Mouse (Mus musculus) stomach, embryonic 16.5 days (tissue): ENCODE measurements around the gene Gm3371. TPM values are rescaled to one million over a fixed set of nuclear protein-coding genes. Genes with fewer than 3 reads are reported as not detected.
"Not testable (repeated sequence)": the region's sequence is repeated elsewhere in the genome, so short reads cannot be mapped to it uniquely, and the experiment has no call there.

Source experiments
- ATAC-seq: fragments of 200-750 bp; cut with Nextera tagmentation; 2 replicates; pipeline ENCODE4 v1.8.0; 2017; ENCODE audit warnings: moderate number of reproducible peaks, moderate TSS enrichment; ENCODE audit not compliant: insufficient read depth, low FRiP score
- H3K27ac ChIP-seq: fragments of 300-500 bp; sonication (generic); 2 replicates; pipeline ENCODE4 v1.5.1; 2014; ENCODE audit warnings: low read length
- H3K27me3 ChIP-seq: fragments of 300-500 bp; sonication (generic); 2 replicates; pipeline ENCODE4 v1.6.1; 2014; ENCODE audit warnings: low read length, control low read depth, mixed read lengths; ENCODE audit not compliant: control insufficient read depth, insufficient read depth
- H3K36me3 ChIP-seq: fragments of 300-500 bp; sonication (generic); 2 replicates; pipeline ENCODE4 v1.6.1; 2014; ENCODE audit warnings: low read length; ENCODE audit not compliant: control insufficient read depth, insufficient read depth
- H3K4me1 ChIP-seq: fragments of 300-500 bp; sonication (generic); 2 replicates; pipeline ENCODE4 v1.6.1; 2014; ENCODE audit warnings: low read length, control low read depth, mixed read lengths; ENCODE audit not compliant: control insufficient read depth, insufficient read depth
- H3K4me2 ChIP-seq: fragments of 300-500 bp; sonication (generic); 2 replicates; pipeline ENCODE4 v1.6.1; 2014; ENCODE audit warnings: low read depth, low read length, mixed read lengths
- H3K4me3 ChIP-seq: fragments of 300-500 bp; sonication (generic); replicated peaks from 2 replicates; pipeline ENCODE4 v1.5.1; 2014; ENCODE audit warnings: mild to moderate bottlenecking, low read length
- H3K9ac ChIP-seq: fragments of 300-500 bp; sonication (generic); 2 replicates; pipeline ENCODE4 v1.6.1; 2014; ENCODE audit warnings: low read length
- H3K9me3 ChIP-seq: fragments of 300-500 bp; sonication (generic); replicated peaks from 2 replicates; pipeline ENCODE4 v1.6.1; 2016; ENCODE audit warnings: low read length, control low read depth; ENCODE audit not compliant: control insufficient read depth
- WGBS: fragments of 180-500 bp; shearing (Covaris S2); extraction: QIAGEN DNeasy Blood & Tissue Kit; methylation state at CpG from one replicate; pipeline ENCODE4 v1.1.7; 2014; 5-methylcytosine and 5-hydroxymethylcytosine counted together
- polyA plus RNA-seq: library from polyadenylated mRNA; unstranded; fragments of >200 nt; fragmentation: Nextera tagmentation; extraction: Ambion mirVana; gene quantifications from 2 replicates; pipeline ENCODE4 v1.2.1, GENCODE M21; 2015

Gene Gm3371
- not detected in 2 replicates for polyA plus RNA-seq

GRCm38 (mm10) chr14:44410588-44410987 lies at the start of gene Gm3371:
TSS of gene Gm3371 (minus strand) at chr14:44410688.
- not testable (repeated sequence) for H3K36me3 ChIP-seq, H3K9me3 ChIP-seq, H3K4me3 ChIP-seq, H3K4me1 ChIP-seq, H3K27ac ChIP-seq, H3K27me3 ChIP-seq, H3K4me2 ChIP-seq, ATAC-seq, H3K9ac ChIP-seq
- no CpG with 5 or more reads among the region's 2 CpGs for WGBS

DNA sequence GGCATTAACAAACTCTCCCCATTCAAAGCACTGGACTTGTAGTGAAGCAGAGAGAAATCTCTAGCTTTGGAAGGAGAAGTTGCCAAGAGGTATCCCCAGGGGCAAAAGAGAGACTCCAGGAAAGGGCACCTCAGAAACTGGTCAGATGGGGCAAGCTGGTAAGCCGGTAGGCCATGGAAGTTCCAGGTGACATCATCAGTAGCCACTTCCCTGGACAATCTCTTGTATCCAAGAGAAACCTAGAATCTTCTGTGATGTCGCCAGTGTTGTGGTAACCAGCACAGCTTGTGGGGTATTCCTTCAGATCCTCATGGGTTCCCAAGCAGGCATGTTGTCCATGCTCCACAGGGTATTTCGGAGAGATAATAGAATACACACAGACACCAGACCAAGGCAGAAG lies 22.8 kb upstream of the Gm3371 start, which contains the start of gene Gm8232:
Gene Gm8232 (plus strand): TSS at position 301 of the 400 bp plus-strand sequence.
- ATAC-seq, H3K36me3 ChIP-seq, H3K27me3 ChIP-seq, H3K9ac ChIP-seq, H3K4me2 ChIP-seq, H3K9me3 ChIP-seq, H3K4me1 ChIP-seq, H3K27ac ChIP-seq, H3K4me3 ChIP-seq: not testable (repeated sequence)
- WGBS: 76% methylated on average over 3 of the region's 3 CpGs

DNA sequence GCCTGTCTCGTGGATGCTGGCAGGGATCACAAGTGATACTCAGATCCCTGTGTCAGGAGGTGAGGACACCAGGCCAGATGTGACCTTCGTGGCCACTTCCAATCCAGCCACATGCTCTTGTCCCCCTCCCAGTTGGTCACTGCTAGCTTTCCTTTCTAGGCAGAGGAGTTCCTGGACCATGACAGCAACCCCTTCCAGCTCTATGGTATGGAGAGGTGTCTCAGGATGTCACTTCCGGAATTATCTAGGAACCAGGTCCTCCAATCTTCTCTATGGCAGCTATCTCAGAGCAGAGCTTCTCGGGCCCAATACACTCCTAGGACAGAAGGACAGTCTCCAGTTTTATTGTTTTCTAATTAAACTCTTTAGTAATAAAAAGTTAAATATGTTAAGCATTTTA lies 26.3 kb downstream of the Gm3371 start:
- H3K27ac ChIP-seq, H3K9ac ChIP-seq, ATAC-seq, H3K27me3 ChIP-seq, H3K4me2 ChIP-seq, H3K36me3 ChIP-seq, H3K9me3 ChIP-seq, H3K4me3 ChIP-seq, H3K4me1 ChIP-seq: not testable (repeated sequence)
- 72% methylated on average over 4 of the region's 4 CpGs for WGBS

GRCm38 (mm10) chr14:44365057-44365456 lies 45.4 kb downstream of the Gm3371 start, which contains the start of gene Gm8229:
TSS of gene Gm8229 (plus strand) at chr14:44365357.
- H3K9me3 ChIP-seq, H3K9ac ChIP-seq, H3K4me1 ChIP-seq, H3K4me2 ChIP-seq, H3K4me3 ChIP-seq, H3K36me3 ChIP-seq, H3K27me3 ChIP-seq, ATAC-seq, H3K27ac ChIP-seq: not testable (repeated sequence)
- 86% methylated on average over 4 of the region's 4 CpGs for WGBS

- H3K9me3 ChIP-seq, H3K9ac ChIP-seq, H3K27ac ChIP-seq, ATAC-seq, H3K4me1 ChIP-seq, H3K4me3 ChIP-seq, H3K4me2 ChIP-seq, H3K27me3 ChIP-seq, H3K36me3 ChIP-seq: not testable (repeated sequence)
These were observed 48.2 kb downstream of the Gm3371 start for GRCm38 (mm10) chr14:44362301-44362700.

DNA sequence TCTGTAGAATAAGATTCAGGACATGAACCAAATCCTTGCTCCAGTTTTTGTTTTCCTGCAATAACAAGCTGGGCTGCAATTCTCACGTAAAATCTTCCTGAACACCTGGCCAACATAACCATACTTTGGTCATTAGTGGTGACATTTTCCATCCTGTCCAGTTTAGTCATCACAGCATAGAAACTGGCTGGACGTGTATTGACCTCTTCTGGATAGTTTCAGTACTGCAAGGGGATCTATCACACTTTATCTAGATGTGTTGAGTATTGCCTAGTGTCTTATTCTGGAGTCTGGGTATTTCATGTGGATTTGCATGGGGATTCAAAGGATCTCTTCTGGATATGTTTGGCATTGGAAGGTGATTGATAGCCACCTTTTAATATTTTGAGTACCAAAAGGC lies 49.1 kb downstream of the Gm3371 start:
- H3K27me3 ChIP-seq, H3K27ac ChIP-seq, H3K9ac ChIP-seq, H3K9me3 ChIP-seq, H3K4me1 ChIP-seq, H3K4me3 ChIP-seq, H3K36me3 ChIP-seq, ATAC-seq, H3K4me2 ChIP-seq: not testable (repeated sequence)
- 27% methylated on average over 2 of the region's 2 CpGs for WGBS

Other genes starting within 250 kb of the Gm3371 start
- gene Gm8212, start 213.0 kb downstream of the Gm3371 start, polyA plus RNA-seq: not detected in 2 replicates
- gene 4930503E14Rik, start 197.4 kb downstream of the Gm3371 start, polyA plus RNA-seq: not detected in 2 replicates
- gene Gm8220, start 125.1 kb downstream of the Gm3371 start, polyA plus RNA-seq: not detected in 2 replicates
- not detected in 2 replicates for gene Gm5930, start 72.1 kb downstream of the Gm3371 start, polyA plus RNA-seq
- not detected in 2 replicates for gene Gm8229, start 45.3 kb downstream of the Gm3371 start, polyA plus RNA-seq
- not detected in 2 replicates for gene Gm8232, start 22.9 kb upstream of the Gm3371 start, polyA plus RNA-seq
- not detected in 2 replicates for gene BC061237, start 81.8 kb upstream of the Gm3371 start, polyA plus RNA-seq
- gene Gm17093, start 107.6 kb upstream of the Gm3371 start, polyA plus RNA-seq: not detected in 2 replicates
- gene Gm8247, start 172.5 kb upstream of the Gm3371 start, polyA plus RNA-seq: not detected in 2 replicates
- gene Gm5624, start 217.2 kb upstream of the Gm3371 start, polyA plus RNA-seq: not detected in 2 replicates